Mouse (Mus musculus): Measurements from ENCODE around the gene Gga2.

Gga2 gene

GRCm38 (mm10) chr7:122020667-122021354 lies at the start of gene Gga2:
Gga2 (minus strand) TSS chr7:122021222.
- peak; percentile 77 for DNase-seq (ENCODE audit: low read depth, low spot score)

GRCm38 (mm10) chr7:122067517-122068381 lies 46.7 kb upstream of the Gga2 start:
- DNase-seq (ENCODE audit: low read depth, low spot score): peak; percentile 46

- peak; percentile 94 for DNase-seq (ENCODE audit: low read depth, low spot score)
Measured at GRCm38 (mm10) chr7:122066945-122067516, 46.0 kb upstream of the Gga2 start, which contains the start of the genes Ubfd1 and Ears2. Ubfd1 (plus strand) TSS chr7:122067175. Ears2 (minus strand) TSS chr7:122067263.

GRCm38 (mm10) chr7:122066102-122066944 lies 45.3 kb upstream of the Gga2 start:
- DNase-seq (ENCODE audit: low read depth, low spot score): peak; percentile 39

- DNase-seq (ENCODE audit: low read depth, low spot score): no peak
Measured at GRCm38 (mm10) chr7:122065656-122066055, 44.6 kb upstream of the Gga2 start.

GRCm38 (mm10) chr7:122056633-122057032 lies 35.6 kb upstream of the Gga2 start:
- DNase-seq (ENCODE audit: low read depth, low spot score): no peak

- DNase-seq (ENCODE audit: low read depth, low spot score): no peak
Measured at GRCm38 (mm10) chr7:122050834-122051233, 29.8 kb upstream of the Gga2 start.

GRCm38 (mm10) chr7:122048191-122048590 lies 27.2 kb upstream of the Gga2 start:
- DNase-seq (ENCODE audit: low read depth, low spot score): no peak

- DNase-seq (ENCODE audit: low read depth, low spot score): no peak
Measured at GRCm38 (mm10) chr7:122046813-122047212, 25.8 kb upstream of the Gga2 start.

- no peak for DNase-seq (ENCODE audit: low read depth, low spot score)
Measured at GRCm38 (mm10) chr7:122045711-122046110, 24.7 kb upstream of the Gga2 start.

GRCm38 (mm10) chr7:122045181-122045634 lies 24.2 kb upstream of the Gga2 start:
- no peak for DNase-seq (ENCODE audit: low read depth, low spot score)

- DNase-seq (ENCODE audit: low read depth, low spot score): no peak
Measured at GRCm38 (mm10) chr7:122044106-122044505, 23.1 kb upstream of the Gga2 start.

GRCm38 (mm10) chr7:122034348-122034747 lies 13.3 kb upstream of the Gga2 start:
- peak; percentile 13 for DNase-seq (ENCODE audit: low read depth, low spot score)

- no peak for DNase-seq (ENCODE audit: low read depth, low spot score)
Measured at GRCm38 (mm10) chr7:122033371-122033770, 12.3 kb upstream of the Gga2 start.

GRCm38 (mm10) chr7:122022131-122022530 lies 1.1 kb upstream of the Gga2 start:
- no peak for DNase-seq (ENCODE audit: low read depth, low spot score)

GRCm38 (mm10) chr7:122020273-122020666 lies 752 bp downstream of the Gga2 start:
- peak; percentile 37 for DNase-seq (ENCODE audit: low read depth, low spot score)

GRCm38 (mm10) chr7:122018978-122019377 lies 2.0 kb downstream of the Gga2 start:
- DNase-seq (ENCODE audit: low read depth, low spot score): peak; percentile 18

- no peak for DNase-seq (ENCODE audit: low read depth, low spot score)
Measured at GRCm38 (mm10) chr7:122018247-122018646, 2.8 kb downstream of the Gga2 start.

GRCm38 (mm10) chr7:122015734-122016133 lies 5.3 kb downstream of the Gga2 start:
- DNase-seq (ENCODE audit: low read depth, low spot score): peak; percentile 46

GRCm38 (mm10) chr7:122015105-122015504 lies 5.9 kb downstream of the Gga2 start:
- peak; percentile 73 for DNase-seq (ENCODE audit: low read depth, low spot score)

- DNase-seq (ENCODE audit: low read depth, low spot score): no peak
Measured at GRCm38 (mm10) chr7:122012949-122013348, 8.1 kb downstream of the Gga2 start.
